In the genomic region with DNA sequence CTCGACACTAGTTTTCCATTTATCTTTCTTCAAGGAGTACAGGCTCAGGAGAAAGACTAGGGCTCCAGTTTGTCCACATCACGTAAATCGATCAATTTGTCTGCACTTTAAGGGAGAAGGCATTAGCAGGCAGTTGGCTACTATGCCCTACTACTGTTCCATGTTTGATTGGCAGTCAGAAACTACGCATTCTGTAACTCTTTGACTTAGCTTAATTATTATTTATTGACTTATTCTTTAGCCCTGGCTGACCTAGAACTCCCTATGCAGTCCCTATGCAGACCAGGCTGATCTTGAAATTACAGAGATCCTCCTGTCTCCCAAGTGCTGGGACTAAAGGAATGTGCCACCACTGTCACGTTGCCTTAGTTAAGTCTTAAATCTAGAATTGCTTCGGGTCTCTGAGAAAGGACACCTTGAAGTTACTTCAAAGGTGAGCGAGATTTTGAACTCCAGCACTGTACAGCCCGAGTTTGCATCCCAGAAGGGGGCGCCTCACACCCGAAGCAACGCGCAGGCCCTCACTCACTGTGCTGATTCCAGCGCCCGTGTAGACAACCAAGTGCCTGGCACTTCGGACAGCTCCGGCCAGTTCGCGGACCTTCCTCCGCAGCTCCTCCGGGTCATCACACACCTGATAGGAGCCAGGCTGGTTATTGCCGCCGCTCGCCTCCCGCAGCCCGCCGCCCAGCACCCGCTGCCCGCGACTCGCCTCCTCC, we compare ENCODE assay signal across 1 mouse cellular context.
TF ChIP-seq lines count a peak whose summit lies in the region.

No protein-coding gene starts in this region.

TF ChIP-seq in MEL, 35 proteins besides CTCF, POLR2A, EP300 and RAD21:
- 0 out of 2 replicates have a peak, but pooled peaks have one; percentile 19 for TF ChIP-seq RCOR1 (IDR thresholded peaks at IDR 0.05; ENCODE audit: low read depth, low read length)
- TF ChIP-seq UBTF (IDR thresholded peaks at IDR 0.05; ENCODE audit: borderline replicate concordance, insufficient read depth, low read depth, low read length): no peak
- TF ChIP-seq MYC (IDR thresholded peaks at IDR 0.05; ENCODE audit: low read depth, low read length): peak; percentile 64
- TF ChIP-seq USF2 (IDR thresholded peaks at IDR 0.05; ENCODE audit: borderline replicate concordance in 1 of 2, insufficient read depth in 1 of 2, low read depth in 1 of 2, low read length in 2 of 2): no peak
- TF ChIP-seq TCF12 (IDR thresholded peaks at IDR 0.05; ENCODE audit: low read depth, low read length): peak; percentile 34; the same call in 1 of the 2 replicates
- no peak for TF ChIP-seq TAL1 (IDR thresholded peaks at IDR 0.05; ENCODE audit: low read length)
- TF ChIP-seq NELFE (IDR thresholded peaks at IDR 0.05; ENCODE audit: low read depth, low read length): no peak
- TF ChIP-seq MXI1 (IDR thresholded peaks at IDR 0.05; ENCODE audit: low read depth, low read length): peak; percentile 87
- TF ChIP-seq MAZ (IDR thresholded peaks at IDR 0.05; ENCODE audit: low read depth, low read length): peak; percentile 75; the same call in 1 of the 2 replicates
- TF ChIP-seq NRF1 (IDR thresholded peaks at IDR 0.05; ENCODE audit: insufficient read depth, low read depth, low read length, poor library complexity, severe bottlenecking): 0 out of 2 replicates have a peak, but pooled peaks have one; percentile 22
- TF ChIP-seq MEF2A (IDR thresholded peaks at IDR 0.05; ENCODE audit: extremely low read depth, insufficient replicate concordance, low read depth, low read length, poor library complexity, severe bottlenecking): no peak
- TF ChIP-seq JUND (IDR thresholded peaks at IDR 0.05; ENCODE audit: low read depth, low read length): no peak
- TF ChIP-seq POLR2AphosphoS2 (IDR thresholded peaks at IDR 0.05; ENCODE audit: low read length): no peak
- TF ChIP-seq TBP (IDR thresholded peaks at IDR 0.05; ENCODE audit: low read depth, low read length): no peak
- TF ChIP-seq CHD1 (IDR thresholded peaks at IDR 0.05; ENCODE audit: low read depth, low read length): no peak; the same call in 1 of the 2 replicates
- peak; percentile 75; the same call in 1 of the 2 replicates for TF ChIP-seq MAX (IDR thresholded peaks at IDR 0.05; ENCODE audit: low read length)
- TF ChIP-seq HCFC1 (IDR thresholded peaks at IDR 0.05; ENCODE audit: low read depth, low read length): peak; percentile 62
- 0 out of 2 replicates have a peak, but pooled peaks have one; percentile 20 for TF ChIP-seq MYB (IDR thresholded peaks at IDR 0.05; ENCODE audit: low read depth, low read length)
- no peak for TF ChIP-seq CHD2 (IDR thresholded peaks at IDR 0.05; ENCODE audit: low read length)
- no peak for TF ChIP-seq KAT2A (conservative IDR thresholded peaks at IDR 0.05; ENCODE audit: low read depth, low read length)
- peak; percentile 52 for TF ChIP-seq ELF1 (IDR thresholded peaks at IDR 0.05; ENCODE audit: low read depth, low read length)
- peak; percentile 83 for TF ChIP-seq ZC3H11A (IDR thresholded peaks at IDR 0.05; ENCODE audit: low read depth, low read length)
- peak; percentile 94 for TF ChIP-seq SMC3 (IDR thresholded peaks at IDR 0.05; ENCODE audit: low read depth, low read length)
- no peak for TF ChIP-seq GABPA (IDR thresholded peaks at IDR 0.05; ENCODE audit: low read depth, low read length)
- TF ChIP-seq USF1 (IDR thresholded peaks at IDR 0.05; ENCODE audit: low read depth, low read length): no peak
- TF ChIP-seq ZNF384 (IDR thresholded peaks at IDR 0.05; ENCODE audit: low read depth, low read length): 0 out of 2 replicates have a peak, but pooled peaks have one; percentile 42
- TF ChIP-seq BHLHE40 (IDR thresholded peaks at IDR 0.05; ENCODE audit: borderline replicate concordance, low read depth, low read length): 0 out of 2 replicates have a peak, but pooled peaks have one; percentile 21
- TF ChIP-seq MAFK (IDR thresholded peaks at IDR 0.05; ENCODE audit: borderline replicate concordance, low read depth, low read length): no peak
- no peak; the same call in 1 of the 2 replicates for TF ChIP-seq ZMIZ1 (IDR thresholded peaks at IDR 0.05; ENCODE audit: low read depth, low read length)
- TF ChIP-seq ZKSCAN1 (IDR thresholded peaks at IDR 0.05; ENCODE audit: low read depth, low read length): no peak
- 0 out of 2 replicates have a peak, but pooled peaks have one; percentile 14 for TF ChIP-seq ETS1 (IDR thresholded peaks at IDR 0.05; ENCODE audit: low read depth, low read length)
- no peak for TF ChIP-seq GATA1 (IDR thresholded peaks at IDR 0.05; ENCODE audit: low read depth, low read length)
- TF ChIP-seq SIN3A (IDR thresholded peaks at IDR 0.05; ENCODE audit: low read length): peak; percentile 85; the same call in 1 of the 2 replicates
- no peak for TF ChIP-seq E2F4 (IDR thresholded peaks at IDR 0.05; ENCODE audit: borderline replicate concordance, low read depth, low read length)
- no peak for TF ChIP-seq POLR2AphosphoS5 (IDR thresholded peaks at IDR 0.05; ENCODE audit: borderline replicate concordance, low read depth, low read length)
